ENCODE assay signal across 9 mouse cellular contexts in the genomic region with DNA sequence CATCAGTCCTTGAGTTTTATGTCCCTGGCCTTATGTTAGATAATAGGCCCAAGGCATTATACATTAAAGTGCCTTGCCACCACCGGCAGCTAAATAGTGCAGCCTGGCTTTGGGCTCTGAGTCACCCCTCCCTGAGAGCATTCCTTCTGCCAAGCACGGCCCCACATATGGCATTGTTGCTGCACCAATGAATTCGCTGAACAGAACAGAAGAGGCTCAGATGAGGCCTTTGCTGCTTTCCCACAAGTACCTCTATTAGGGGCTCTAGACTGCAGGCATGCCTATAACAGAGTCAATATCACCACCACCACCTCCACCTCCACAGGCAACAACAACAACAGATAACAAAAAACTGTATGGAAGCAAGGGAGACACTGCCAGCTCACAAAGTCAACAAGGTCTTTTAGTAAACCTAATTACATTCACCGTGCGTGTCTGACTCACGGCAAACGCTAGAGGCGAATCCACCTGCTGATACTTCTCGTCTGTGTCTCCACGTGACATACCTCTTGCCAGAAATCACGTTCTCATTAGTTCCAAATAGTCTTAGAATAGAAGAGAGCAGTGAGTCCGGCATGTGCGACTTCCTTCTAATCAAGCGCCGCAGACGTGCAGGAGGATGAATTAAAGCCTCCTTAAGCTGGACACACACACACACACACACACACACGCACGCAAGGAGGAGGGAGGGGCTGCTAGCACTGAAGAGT.
DNase-seq lines count a peak whose midpoint lies in the region; ATAC-seq lines count a peak whose summit lies in the region.
"Had no signal": no experiment of that assay in that cellular context is flagged by ENCODE, and none has a peak within 500 bp of the region (broad histone marks: within the 10 kb centered on the region; RNA-seq: fewer than 3 reads in every experiment).

No protein-coding gene starts in this region.

- peak; percentile 54 to 58 for DNase-seq in left cerebral cortex, adult 18-20 months (ENCODE audit: low spot score in 2 of 2)
- DNase-seq in left cerebral cortex, adult 11 months (ENCODE audit: low spot score) = no peak
- DNase-seq in cerebellum, adult 8-10 months = peak; percentile 84
- DNase-seq in midbrain, embryonic 11.5 days (ENCODE audit: low spot score, missing footprints) = peak; percentile 77
- DNase-seq in ovary, postnatal 10 days (ENCODE audit: low spot score) = no peak
- no peak for DNase-seq in thymus, postnatal 4 days

- peaks cover 53% of the 10 kb centered on the region for H3K4me1 ChIP-seq in heart, embryonic 16.5 days (ENCODE audit: control insufficient read depth, insufficient read depth, low read length)
- peaks cover 23% of the 10 kb centered on the region for H3K4me1 ChIP-seq in midbrain, embryonic 11.5 days (ENCODE audit: control insufficient read depth, insufficient read depth, low read length)

- H3K27me3 ChIP-seq in heart, embryonic 16.5 days (ENCODE audit: control insufficient read depth, insufficient read depth, low read length) = no peaks in the 10 kb centered on the region
- H3K27me3 ChIP-seq in midbrain, embryonic 11.5 days (ENCODE audit: control insufficient read depth, insufficient read depth, low read length) = peaks cover 5% of the 10 kb centered on the region

- peak overlapping the region; percentile 81 for H3K27ac ChIP-seq in heart, embryonic 16.5 days (ENCODE audit: low read length)
- H3K27ac ChIP-seq in midbrain, embryonic 11.5 days (ENCODE audit: low read depth, low read length) = no peak overlapping the region
- H3K27ac ChIP-seq: macrophage had no signal

- WGBS in heart, embryonic 16.5 days = 39% methylated on average over 18 of the region's 18 CpGs
- WGBS in midbrain, embryonic 11.5 days = 54% methylated on average over 18 of the region's 18 CpGs

- ATAC-seq in heart, embryonic 16.5 days (replicated peaks; ENCODE audit: extremely low read depth, insufficient read depth, low FRiP score) = peak; percentile 81
- ATAC-seq in midbrain, embryonic 11.5 days (ENCODE audit: low FRiP score) = peak; percentile 64
- ATAC-seq in megakaryocyte, adult 5-6 weeks (ENCODE audit: poor library complexity, severe bottlenecking) = no peak

- peak overlapping the region; percentile 36 for H3K9ac ChIP-seq in heart, embryonic 16.5 days (ENCODE audit: low read length)
- H3K9ac ChIP-seq in midbrain, embryonic 11.5 days (ENCODE audit: low read length) = no peak overlapping the region

- H3K4me2 ChIP-seq in heart, embryonic 16.5 days (ENCODE audit: low read depth, low read length) = peak overlapping the region; percentile 24
- H3K4me2 ChIP-seq in midbrain, embryonic 11.5 days = no peak overlapping the region

- no peaks in the 10 kb centered on the region for H3K36me3 ChIP-seq in heart, embryonic 16.5 days (ENCODE audit: control insufficient read depth, insufficient read depth)
- H3K36me3 ChIP-seq in midbrain, embryonic 11.5 days (ENCODE audit: control insufficient read depth, insufficient read depth, low read length) = no peaks in the 10 kb centered on the region

- no peak overlapping the region for H3K4me3 ChIP-seq in heart, embryonic 16.5 days (ENCODE audit: low read length)
- no peak overlapping the region for H3K4me3 ChIP-seq in midbrain, embryonic 11.5 days (ENCODE audit: low read depth, low read length)

- no peaks in the 10 kb centered on the region for H3K9me3 ChIP-seq in heart, embryonic 16.5 days (replicated peaks; ENCODE audit: control insufficient read depth, low read length)
- no peaks in the 10 kb centered on the region for H3K9me3 ChIP-seq in midbrain, embryonic 11.5 days (ENCODE audit: control insufficient read depth, low read length)

Comparison
In these comparisons a context has a peak if more than half of its experiments do, and no peak if none do; other contexts are left out.
1. DNase-seq: peak in left cerebral cortex, adult 18-20 months (2 of 2), cerebellum, adult 8-10 months (single experiment) and midbrain, embryonic 11.5 days (single experiment); none in left cerebral cortex, adult 11 months (single experiment), ovary, postnatal 10 days (single experiment) and thymus, postnatal 4 days (single experiment).